Mouse (Mus musculus) testis, adult 2 months (tissue): ENCODE results near the gene Antxr1.

Source experiments
- CTCF ChIP-seq: fragments of 200-500 bp; IDR thresholded peaks from 2 replicates; pipeline ENCODE4 v1.5.1; 2012; ENCODE audit warnings: low read depth, mild to moderate bottlenecking, inconsistent platforms, low read length, moderate library complexity; ENCODE audit not compliant: control insufficient read depth, insufficient read depth, insufficient replicate concordance
- POLR2A ChIP-seq: fragments of 200-500 bp; IDR thresholded peaks from 2 replicates; pipeline ENCODE4 v1.6.1; 2012; ENCODE audit warnings: low read depth, mild to moderate bottlenecking, inconsistent platforms, low read length, moderate library complexity; ENCODE audit not compliant: control insufficient read depth

DNA sequence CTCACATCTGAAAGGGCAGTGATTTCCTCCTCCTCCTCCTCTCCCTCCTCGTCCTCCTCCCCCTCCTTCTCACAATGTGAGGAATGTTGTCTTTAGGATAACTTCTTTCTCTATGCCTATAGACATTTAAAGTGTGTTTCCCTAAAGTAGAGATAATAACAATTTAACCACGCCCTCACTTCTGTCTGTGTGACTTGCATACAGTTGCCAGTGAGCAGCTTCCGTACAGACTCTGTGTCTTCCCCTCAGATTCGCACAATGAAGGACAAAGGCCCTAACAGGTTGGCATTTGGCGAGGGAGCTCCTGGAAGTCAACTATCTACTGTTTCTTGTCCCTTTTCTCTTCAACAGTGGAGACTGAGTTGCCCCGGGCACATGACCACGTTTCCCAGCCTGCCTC is 185.2 kb downstream of the Antxr1 start:
- TF ChIP-seq CTCF, result no peak
- no peak for TF ChIP-seq POLR2A
